Mouse (Mus musculus) kidney, adult 2 months (tissue): ENCODE results near the gene Poc5.

Experiments
- CTCF ChIP-seq: fragments of 200-500 bp; conservative IDR thresholded peaks from 2 replicates; pipeline ENCODE4 v1.5.1; 2011; ENCODE audit warnings: low read depth, mild to moderate bottlenecking, control low read depth, low read length, moderate library complexity, mixed read lengths; ENCODE audit not compliant: insufficient read depth, insufficient read length
- POLR2A ChIP-seq: fragments of 200-500 bp; IDR thresholded peaks from one replicate; pipeline ENCODE4 v1.6.1; 2011; ENCODE audit warnings: low read depth, low read length, control low read depth

- TF ChIP-seq POLR2A (no peak), CTCF (no peak)
Observed at GRCm38 (mm10) chr13:96405518-96405917, 17.4 kb downstream of the Poc5 start.
